Mouse (Mus musculus): ENCODE data around the gene Klrg1. TPM values are rescaled to one million over a fixed set of nuclear protein-coding genes. Genes with fewer than 3 reads are reported as not detected.

Gene Klrg1
- total and polyA plus RNA-seq, 3 experiments, result 0.28 to 1.0 TPM; not detected in 1

DNA sequence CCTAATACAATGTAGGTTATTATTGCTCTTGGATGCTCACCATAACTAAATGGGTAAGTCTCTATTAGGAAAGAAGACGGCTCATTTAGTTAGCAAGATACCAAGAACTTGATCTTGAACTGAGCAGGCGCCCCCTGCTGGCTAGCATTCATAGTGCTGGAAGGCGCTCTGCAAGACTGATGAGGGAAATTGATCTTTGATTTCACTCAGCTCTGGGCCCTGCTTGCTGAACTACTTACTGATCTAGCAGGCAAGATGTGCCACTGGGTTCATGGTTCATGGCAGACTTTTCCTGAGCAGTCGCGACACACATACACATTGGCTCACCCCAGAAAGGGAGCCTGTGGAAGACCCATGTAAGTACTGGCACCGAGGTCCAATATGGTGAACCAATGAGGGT, 21.7 kb upstream of the Klrg1 start (continued):
- TF ChIP-seq CTCF (IDR thresholded peaks at IDR 0.05 in 2 of 3, conservative IDR thresholded peaks at IDR 0.05 in 1 of 3; ENCODE audit: control insufficient read depth in 1 of 3, insufficient read depth in 1 of 3, low read depth in 2 of 3, low read length in 3 of 3, poor library complexity in 1 of 3, severe bottlenecking in 1 of 3), result peak; percentile 67 to 89 (median 89)
- no peak for TF ChIP-seq ZKSCAN1 (IDR thresholded peaks at IDR 0.05; ENCODE audit: low read depth, low read length)
- peak; percentile 53 to 77; a peak in 2 of 4 replicates for TF ChIP-seq POLR2A (IDR thresholded peaks at IDR 0.05; ENCODE audit: control insufficient read depth in 1 of 2, insufficient read depth in 1 of 2, low read depth in 1 of 2, low read length in 2 of 2, poor library complexity in 1 of 2)
- TF ChIP-seq ZMIZ1 (IDR thresholded peaks at IDR 0.05; ENCODE audit: low read depth, low read length), result peak; percentile 98
- no peak for TF ChIP-seq JUND (IDR thresholded peaks at IDR 0.05; ENCODE audit: low read depth, low read length)
- TF ChIP-seq UBTF (IDR thresholded peaks at IDR 0.05; ENCODE audit: borderline replicate concordance, insufficient read depth, low read depth, low read length), result no peak
- no peak for TF ChIP-seq CHD2 (IDR thresholded peaks at IDR 0.05; ENCODE audit: low read length)
- TF ChIP-seq TCF12 (IDR thresholded peaks at IDR 0.05; ENCODE audit: low read depth, low read length), result no peak
- TF ChIP-seq NELFE (IDR thresholded peaks at IDR 0.05; ENCODE audit: low read depth, low read length), result peak; percentile 33; the same call in 1 of the 2 replicates
- TF ChIP-seq ZNF384 (IDR thresholded peaks at IDR 0.05; ENCODE audit: low read depth, low read length), result peak; percentile 47
- no peak for TF ChIP-seq MYC (IDR thresholded peaks at IDR 0.05; ENCODE audit: low read depth, low read length)
- peak; percentile 69 for TF ChIP-seq ETS1 (IDR thresholded peaks at IDR 0.05; ENCODE audit: low read depth, low read length)
- peak; percentile 98 for TF ChIP-seq SMC3 (IDR thresholded peaks at IDR 0.05; ENCODE audit: low read depth, low read length)

- Histone ChIP-seq H3K4me3 (ENCODE audit: control insufficient read depth in 1 of 2, insufficient read depth in 1 of 2, low read depth in 2 of 2, low read length in 2 of 2) (no peak overlapping the region), H3K27me3 (ENCODE audit: control insufficient read depth in 1 of 2, insufficient read depth in 2 of 2, low read length in 2 of 2) (no peaks in the 10 kb centered on the region), H3K4me1 (ENCODE audit: control insufficient read depth in 1 of 2, insufficient read depth in 2 of 2, low read length in 2 of 2) (peaks cover 2 to 14% of the 10 kb centered on the region in 2 experiments; a peak in 3 of 4 replicates), H3K9ac (ENCODE audit: control insufficient read depth, low read depth, low read length, poor library complexity, severe bottlenecking) (no peak overlapping the region), H3K36me3 (ENCODE audit: control insufficient read depth in 1 of 2, insufficient read depth in 2 of 2, low read length in 2 of 2) (peaks cover 0 to 7% of the 10 kb centered on the region in 2 experiments; a peak in 2 of 4 replicates), H3K9me3 (replicated peaks; ENCODE audit: insufficient read depth, low read length) (no peaks in the 10 kb centered on the region), H3K27ac (ENCODE audit: control insufficient read depth, low read depth, low read length) (no peak overlapping the region), H3K79me2 (ENCODE audit: control insufficient read depth, insufficient read depth, low read length, poor library complexity) (no peaks in the 10 kb centered on the region)
- TF ChIP-seq JUND (IDR thresholded peaks at IDR 0.05; ENCODE audit: low read depth, low read length) (no peak), ZKSCAN1 (IDR thresholded peaks at IDR 0.05; ENCODE audit: low read depth, low read length) (no peak), MYC (IDR thresholded peaks at IDR 0.05; ENCODE audit: low read depth, low read length) (no peak), MAX (IDR thresholded peaks at IDR 0.05; ENCODE audit: low read length) (no peak)
- DNase-seq (ENCODE audit: low read depth, low spot score), result no peak
Measured at GRCm38 (mm10) chr6:122303526-122303925, 20.8 kb upstream of the Klrg1 start.

DNA sequence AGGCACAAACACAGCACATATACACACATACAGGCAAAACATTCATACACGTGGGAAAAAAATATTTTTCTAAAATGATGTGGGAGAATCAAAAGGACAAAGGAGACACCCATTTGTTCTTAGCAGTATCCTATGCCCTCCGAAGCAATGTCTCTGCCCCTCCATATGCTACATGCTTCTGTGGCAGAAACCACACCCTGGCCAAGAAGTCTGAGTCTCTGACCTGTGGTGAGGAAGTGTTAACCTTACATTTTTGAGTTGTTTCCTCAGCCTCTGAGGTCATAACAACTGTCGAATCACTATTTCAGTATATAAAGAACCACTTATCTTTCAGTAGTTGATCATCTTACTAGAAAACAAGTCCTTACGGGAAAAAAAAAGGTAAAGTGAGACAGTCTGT, 20.0 kb upstream of the Klrg1 start:
- H3K27ac ChIP-seq (ENCODE audit: control insufficient read depth, low read depth, low read length), result no peak overlapping the region
- H3K79me2 ChIP-seq (ENCODE audit: control insufficient read depth, insufficient read depth, low read length, poor library complexity), result no peaks in the 10 kb centered on the region
- H3K4me3 ChIP-seq (ENCODE audit: control insufficient read depth in 1 of 2, insufficient read depth in 1 of 2, low read depth in 2 of 2, low read length in 2 of 2), result no peak overlapping the region
- no peak overlapping the region for H3K9ac ChIP-seq (ENCODE audit: control insufficient read depth, low read depth, low read length, poor library complexity, severe bottlenecking)
- no peaks in the 10 kb centered on the region for H3K9me3 ChIP-seq (replicated peaks; ENCODE audit: insufficient read depth, low read length)
- peaks cover 0 to 8% of the 10 kb centered on the region in 2 experiments; a peak in 2 of 4 replicates for H3K36me3 ChIP-seq (ENCODE audit: control insufficient read depth in 1 of 2, insufficient read depth in 2 of 2, low read length in 2 of 2)
- no peaks in the 10 kb centered on the region for H3K27me3 ChIP-seq (ENCODE audit: control insufficient read depth in 1 of 2, insufficient read depth in 2 of 2, low read length in 2 of 2)
- TF ChIP-seq NRF1 (IDR thresholded peaks at IDR 0.05; ENCODE audit: insufficient read depth, low read depth, low read length, poor library complexity, severe bottlenecking) (no peak), GATA1 (IDR thresholded peaks at IDR 0.05; ENCODE audit: low read depth, low read length) (no peak), ZKSCAN1 (IDR thresholded peaks at IDR 0.05; ENCODE audit: low read depth, low read length) (no peak), POLR2A (IDR thresholded peaks at IDR 0.05; ENCODE audit: control insufficient read depth in 1 of 2, insufficient read depth in 1 of 2, low read depth in 1 of 2, low read length in 2 of 2, poor library complexity in 1 of 2) (no peak), BHLHE40 (IDR thresholded peaks at IDR 0.05; ENCODE audit: borderline replicate concordance, low read depth, low read length) (no peak), ELF1 (IDR thresholded peaks at IDR 0.05; ENCODE audit: low read depth, low read length) (no peak), CHD1 (IDR thresholded peaks at IDR 0.05; ENCODE audit: low read depth, low read length) (no peak), USF1 (IDR thresholded peaks at IDR 0.05; ENCODE audit: low read depth, low read length) (no peak), TCF12 (IDR thresholded peaks at IDR 0.05; ENCODE audit: low read depth, low read length) (no peak), JUND (IDR thresholded peaks at IDR 0.05; ENCODE audit: low read depth, low read length) (no peak), HCFC1 (IDR thresholded peaks at IDR 0.05; ENCODE audit: low read depth, low read length) (no peak), MYB (IDR thresholded peaks at IDR 0.05; ENCODE audit: low read depth, low read length) (no peak), RCOR1 (IDR thresholded peaks at IDR 0.05; ENCODE audit: low read depth, low read length) (no peak)
- H3K4me1 ChIP-seq (ENCODE audit: control insufficient read depth in 1 of 2, insufficient read depth in 2 of 2, low read length in 2 of 2), result peaks cover 2 to 13% of the 10 kb centered on the region in 2 experiments; a peak in 3 of 4 replicates
- no peak for DNase-seq (ENCODE audit: low read depth, low spot score)
